Mouse (Mus musculus) liver, embryonic 15.5 days (tissue): ENCODE results near the gene Ggt7. TPM values are rescaled to one million over a fixed set of nuclear protein-coding genes. Genes with fewer than 3 reads are reported as not detected.

Source experiments
- ATAC-seq: fragments of 200-750 bp; cut with Nextera tagmentation; 2 replicates; pipeline ENCODE4 v1.8.0; 2017; ENCODE audit warnings: moderate number of reproducible peaks, mild to moderate bottlenecking, moderate library complexity; ENCODE audit not compliant: insufficient read depth
- H3K27ac ChIP-seq: fragments of 300-500 bp; sonication (generic); replicated peaks from 2 replicates; pipeline ENCODE4 v1.5.1; 2015; ENCODE audit warnings: mild to moderate bottlenecking, inconsistent platforms
- H3K27me3 ChIP-seq: fragments of 300-500 bp; sonication (generic); 2 replicates; pipeline ENCODE4 v1.6.1; 2015; ENCODE audit warnings: mild to moderate bottlenecking, inconsistent platforms
- H3K36me3 ChIP-seq: fragments of 300-500 bp; sonication (generic); replicated peaks from 2 replicates; pipeline ENCODE4 v1.6.1; 2015; ENCODE audit warnings: moderate library complexity, mild to moderate bottlenecking, inconsistent platforms
- H3K4me1 ChIP-seq: fragments of 300-500 bp; sonication (generic); replicated peaks from 2 replicates; pipeline ENCODE4 v1.6.1; 2015; ENCODE audit warnings: inconsistent platforms
- H3K4me2 ChIP-seq: fragments of 300-500 bp; sonication (generic); 2 replicates; pipeline ENCODE4 v1.6.1; 2015; ENCODE audit warnings: moderate library complexity, mild to moderate bottlenecking, inconsistent platforms
- H3K4me3 ChIP-seq: fragments of 300-500 bp; sonication (generic); replicated peaks from 2 replicates; pipeline ENCODE4 v1.5.1; 2015; ENCODE audit warnings: mild to moderate bottlenecking, inconsistent platforms
- H3K9ac ChIP-seq: fragments of 300-500 bp; sonication (generic); 2 replicates; pipeline ENCODE4 v1.6.1; 2015; ENCODE audit warnings: moderate library complexity, mild to moderate bottlenecking, inconsistent platforms
- H3K9me3 ChIP-seq: fragments of 300-500 bp; sonication (generic); replicated peaks from 2 replicates; pipeline ENCODE4 v1.6.1; 2016; ENCODE audit warnings: inconsistent platforms
- WGBS: fragments of 180-500 bp; shearing (Covaris S2); methylation state at CpG from one replicate; pipeline ENCODE4 v1.1.7; 2015; ENCODE audit warnings: mixed read lengths; ENCODE audit not compliant: insufficient replicate concordance; 5-methylcytosine and 5-hydroxymethylcytosine counted together
- polyA plus RNA-seq: library from polyadenylated mRNA; unstranded; fragments of >200 nt; fragmentation: Nextera tagmentation; extraction: Ambion mirVana; gene quantifications from 2 replicates; pipeline ENCODE4 v1.2.1, GENCODE M21; 2015

Gene Ggt7
- polyA plus RNA-seq, 1 experiment from 2014 or later, result 0.29 TPM

DNA sequence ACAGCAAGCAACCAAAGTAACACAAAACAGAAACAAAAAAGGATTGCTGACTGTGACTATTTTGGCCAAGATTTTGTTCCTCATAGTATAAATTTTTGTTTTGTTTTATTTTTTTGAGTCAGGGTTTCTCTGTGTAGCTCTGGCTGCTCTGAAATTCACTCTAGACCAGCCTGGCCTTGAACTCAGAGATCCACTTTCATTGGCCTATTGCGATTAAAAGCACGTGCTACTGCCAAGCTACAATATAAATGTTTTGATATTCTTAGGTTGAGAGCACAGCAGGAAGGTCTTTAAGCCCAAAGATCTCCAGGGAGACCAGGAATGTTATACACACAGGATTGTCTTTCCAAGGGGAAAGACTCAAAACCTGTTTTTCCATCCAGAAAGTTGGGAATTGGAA lies 74.6 kb downstream of the Ggt7 start:
- H3K4me2 ChIP-seq, result no peak overlapping the region
- H3K36me3 ChIP-seq, result no peaks in the 10 kb centered on the region
- no peaks in the 10 kb centered on the region for H3K9me3 ChIP-seq
- H3K9ac ChIP-seq, result no peak overlapping the region
- no peaks in the 10 kb centered on the region for H3K4me1 ChIP-seq
- no peak overlapping the region for H3K4me3 ChIP-seq
- no peaks in the 10 kb centered on the region for H3K27me3 ChIP-seq
- 67% methylated on average over 2 of the region's 2 CpGs for WGBS
- ATAC-seq, result no peak
- no peak overlapping the region for H3K27ac ChIP-seq

DNA sequence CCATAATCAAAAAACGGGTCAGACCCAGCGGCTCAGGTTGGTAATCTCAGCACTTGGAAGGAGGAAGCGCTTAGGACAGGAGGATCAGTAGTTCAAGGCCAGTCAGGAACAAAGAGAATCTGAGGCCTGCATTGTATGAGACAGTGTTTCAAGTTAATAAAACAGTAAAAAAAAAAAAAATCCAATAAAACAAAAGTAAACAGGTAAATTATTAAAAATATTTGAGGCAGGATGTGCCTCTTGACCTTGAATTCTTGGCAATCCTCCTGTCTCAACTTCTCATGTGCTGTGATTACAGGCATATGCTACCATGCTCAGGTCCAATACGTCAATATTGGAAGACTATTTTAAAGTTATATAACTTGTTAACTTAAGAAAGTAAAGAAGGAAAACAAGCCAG lies 75.1 kb downstream of the Ggt7 start:
- WGBS, result 79% methylated on average over 4 of the region's 4 CpGs
- no peaks in the 10 kb centered on the region for H3K4me1 ChIP-seq
- no peak overlapping the region for H3K4me3 ChIP-seq
- H3K36me3 ChIP-seq, result peaks cover under 1% of the 10 kb centered on the region; the same call in 1 of the 2 replicates
- H3K27me3 ChIP-seq, result no peaks in the 10 kb centered on the region
- no peak overlapping the region for H3K4me2 ChIP-seq
- H3K27ac ChIP-seq, result no peak overlapping the region
- H3K9me3 ChIP-seq, result no peaks in the 10 kb centered on the region
- ATAC-seq, result no peak
- no peak overlapping the region for H3K9ac ChIP-seq

Other genes starting within 250 kb of the Ggt7 start
- 22.2 and 27.7 TPM in 2 replicates for gene Map1lc3a, start 241.9 kb downstream of the Ggt7 start, polyA plus RNA-seq
- gene Pigu, start 160.8 kb downstream of the Ggt7 start, polyA plus RNA-seq, result 19.9 and 21.0 TPM in 2 replicates
- gene Trp53inp2, start 137.2 kb downstream of the Ggt7 start, polyA plus RNA-seq, result 4.1 and 4.6 TPM in 2 replicates
- gene Ncoa6, start 44.3 kb downstream of the Ggt7 start, polyA plus RNA-seq, result 4.7 and 5.0 TPM in 2 replicates
- 24.4 and 25.6 TPM in 2 replicates for gene Acss2, start 289 bp downstream of the Ggt7 start, polyA plus RNA-seq
- gene Gss, start 74.6 kb upstream of the Ggt7 start, polyA plus RNA-seq, result 73.4 and 88.1 TPM in 2 replicates
- 1.6 and 1.7 TPM in 2 replicates for gene Myh7b, start 93.0 kb upstream of the Ggt7 start, polyA plus RNA-seq
- 51.4 and 56.9 TPM in 2 replicates for gene Trpc4ap, start 174.1 kb upstream of the Ggt7 start, polyA plus RNA-seq
- 27.6 and 31.9 TPM in 2 replicates for gene Edem2, start 211.2 kb upstream of the Ggt7 start, polyA plus RNA-seq
- gene Gm17581, start 217.6 kb upstream of the Ggt7 start, polyA plus RNA-seq, result not detected in 2 replicates
- gene Procr, start 232.9 kb upstream of the Ggt7 start, polyA plus RNA-seq, result 1.2 and 1.5 TPM in 2 replicates